Mouse (Mus musculus) urinary bladder, postnatal 14 days (tissue): ENCODE data around the gene Cacng2.

Source experiments
- DNase-seq: peaks from one replicate; pipeline ENCODE4 v3.0.0; 2021; ENCODE audit warnings: low spot score

The Cacng2 gene

GRCm38 (mm10) chr15:77949061-77949460, 170.8 kb downstream of the Cacng2 start:
- DNase-seq = no peak

GRCm38 (mm10) chr15:77945711-77946110, 174.1 kb downstream of the Cacng2 start:
- peak; percentile 26 for DNase-seq
